Mouse (Mus musculus) megakaryocyte-erythroid progenitor cell, adult 5-6 weeks (primary cell): ENCODE data around the gene Rxra. TPM values are rescaled to one million over a fixed set of nuclear protein-coding genes. Genes with fewer than 3 reads are reported as not detected.

Experiments used
- ATAC-seq: replicated peaks from 2 replicates; pipeline ENCODE4 v1.8.0; 2016; ENCODE audit warnings: mild to moderate bottlenecking, inconsistent platforms; ENCODE audit not compliant: severe bottlenecking, poor library complexity, low FRiP score, low TSS enrichment
- total RNA-seq, 2 experiments: library from RNA; stranded (forward) in 1 of 2; stranded (reverse) in 1 of 2; fragments of 200-1000, 215-1000 nt in 1 of 2; fragments of >200 nt in 1 of 2; fragmentation: Nextera tagmentation in 1 of 2; gene quantifications; 2 replicates each; pipeline ENCODE4 v1.2.3; 2014 to 2017

Gene Rxra
- total RNA-seq, 2 experiments from 2014 or later = 7.0 to 8.0 TPM

GRCm38 (mm10) chr2:27755986-27756641 is 79.9 kb downstream of the Rxra start:
- ATAC-seq = no peak

GRCm38 (mm10) chr2:27758414-27759301 is 82.4 kb downstream of the Rxra start:
- ATAC-seq = peak; percentile 34; the same call in 1 of the 2 replicates

GRCm38 (mm10) chr2:27759431-27759830 is 83.2 kb downstream of the Rxra start:
- no peak for ATAC-seq

- ATAC-seq = no peak
Measured at GRCm38 (mm10) chr2:27761260-27761995, 85.2 kb downstream of the Rxra start.

GRCm38 (mm10) chr2:27761996-27762340 is 85.7 kb downstream of the Rxra start:
- ATAC-seq = no peak

GRCm38 (mm10) chr2:27762509-27762908 is 86.3 kb downstream of the Rxra start:
- ATAC-seq = no peak

GRCm38 (mm10) chr2:27762920-27763780 is 86.9 kb downstream of the Rxra start:
- no peak for ATAC-seq

- no peak for ATAC-seq
Measured at GRCm38 (mm10) chr2:27764256-27764936, 88.2 kb downstream of the Rxra start.

- ATAC-seq = peak; percentile 71
Measured at GRCm38 (mm10) chr2:27764937-27765319, 88.7 kb downstream of the Rxra start.

- ATAC-seq = no peak
Measured at GRCm38 (mm10) chr2:27767773-27768172, 91.5 kb downstream of the Rxra start.

GRCm38 (mm10) chr2:27769701-27770100 is 93.5 kb downstream of the Rxra start:
- no peak for ATAC-seq

- ATAC-seq = no peak
Measured at GRCm38 (mm10) chr2:27770205-27770604, 94.0 kb downstream of the Rxra start.

GRCm38 (mm10) chr2:27771936-27772335 is 95.7 kb downstream of the Rxra start:
- ATAC-seq = peak; percentile 59

GRCm38 (mm10) chr2:27772841-27773388 is 96.7 kb downstream of the Rxra start:
- no peak for ATAC-seq

- no peak for ATAC-seq
Measured at GRCm38 (mm10) chr2:27773980-27774730, 97.9 kb downstream of the Rxra start.

GRCm38 (mm10) chr2:27775006-27775405 is 98.8 kb downstream of the Rxra start:
- ATAC-seq = no peak

- no peak for ATAC-seq
Measured at GRCm38 (mm10) chr2:27775625-27776024, 99.4 kb downstream of the Rxra start.

- ATAC-seq = no peak
Measured at GRCm38 (mm10) chr2:27777756-27778155, 101.5 kb downstream of the Rxra start.
